Mouse (Mus musculus) right cerebral cortex, postnatal 36 days (tissue): Measurements from ENCODE around the gene Wdr89.

Source experiments
- DNase-seq, 2 experiments: peaks; one replicate each; pipeline ENCODE4 v3.0.0; 2022; ENCODE audit warnings: low spot score in 2 of 2, mixed read lengths in 1 of 2

Wdr89 gene

DNA sequence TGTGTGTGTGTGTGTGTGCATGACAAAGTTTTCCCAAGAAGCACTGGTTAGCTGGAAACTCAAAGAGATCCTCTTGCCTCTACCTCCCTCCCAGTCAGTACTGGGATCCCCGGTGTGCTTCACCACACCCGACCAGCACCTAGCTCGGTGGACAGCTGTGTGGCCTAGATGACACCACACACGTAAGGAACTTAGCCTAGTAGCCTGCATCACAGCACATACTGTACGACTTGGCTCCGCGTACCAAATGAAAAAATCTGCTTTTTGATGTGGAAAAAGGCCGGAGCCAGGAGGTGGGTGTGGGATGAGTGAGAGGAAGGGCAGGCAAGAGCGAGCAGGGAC, 450 bp downstream of the Wdr89 start:
- DNase-seq = no peak

DNA sequence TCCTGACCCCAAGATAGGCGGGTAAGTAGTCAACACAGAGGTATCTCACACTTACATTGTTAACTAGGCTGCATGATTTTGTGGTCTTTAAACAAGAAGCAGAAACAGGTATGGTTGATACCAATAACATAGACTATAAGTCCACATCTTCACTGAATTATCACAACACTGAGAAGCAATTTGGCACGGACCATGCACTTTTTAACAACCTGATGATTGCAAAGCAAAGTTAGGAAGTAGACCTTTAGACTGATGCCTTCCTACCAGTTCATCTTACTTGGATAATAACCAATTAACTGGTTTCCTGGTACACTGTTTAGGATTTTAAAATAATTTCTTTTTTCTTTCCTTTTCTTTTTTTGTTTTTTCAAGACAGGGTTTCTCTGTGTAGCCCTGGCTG, 1.1 kb downstream of the Wdr89 start:
- DNase-seq = no peak

DNA sequence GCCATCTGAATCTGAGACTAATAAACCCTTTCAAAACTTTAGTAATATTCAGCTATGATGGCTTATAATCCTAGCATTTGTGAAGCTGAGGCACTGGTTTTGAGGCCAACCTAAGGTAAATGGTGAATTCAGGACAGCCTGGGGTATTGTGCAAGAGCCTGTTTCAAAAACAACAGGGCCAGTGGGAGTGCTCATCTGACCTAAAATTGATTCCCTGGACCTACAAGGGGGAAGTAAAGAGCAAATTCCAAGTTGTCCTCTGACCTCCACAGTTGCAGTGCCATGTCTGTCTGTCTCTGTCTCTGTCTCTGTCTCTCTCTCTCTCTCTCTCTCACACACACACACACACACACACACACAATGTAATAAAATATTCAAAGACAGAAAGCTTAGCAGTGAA, 2.4 kb downstream of the Wdr89 start:
- no peak for DNase-seq

DNA sequence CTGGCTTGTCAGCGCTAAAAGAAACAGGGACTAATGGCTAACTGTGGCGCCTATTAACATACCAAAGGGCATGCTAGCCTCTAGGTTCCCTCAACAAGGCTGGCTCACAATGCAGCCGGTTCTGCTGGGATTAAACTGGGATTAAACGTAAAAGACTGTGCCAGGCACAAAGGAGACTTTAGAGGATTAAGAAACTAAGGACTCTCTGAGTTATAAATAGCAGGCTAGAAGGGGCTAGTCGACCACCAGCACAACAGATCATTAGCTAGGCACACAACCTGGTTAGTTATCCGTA, 4.9 kb downstream of the Wdr89 start:
- DNase-seq = no peak

DNA sequence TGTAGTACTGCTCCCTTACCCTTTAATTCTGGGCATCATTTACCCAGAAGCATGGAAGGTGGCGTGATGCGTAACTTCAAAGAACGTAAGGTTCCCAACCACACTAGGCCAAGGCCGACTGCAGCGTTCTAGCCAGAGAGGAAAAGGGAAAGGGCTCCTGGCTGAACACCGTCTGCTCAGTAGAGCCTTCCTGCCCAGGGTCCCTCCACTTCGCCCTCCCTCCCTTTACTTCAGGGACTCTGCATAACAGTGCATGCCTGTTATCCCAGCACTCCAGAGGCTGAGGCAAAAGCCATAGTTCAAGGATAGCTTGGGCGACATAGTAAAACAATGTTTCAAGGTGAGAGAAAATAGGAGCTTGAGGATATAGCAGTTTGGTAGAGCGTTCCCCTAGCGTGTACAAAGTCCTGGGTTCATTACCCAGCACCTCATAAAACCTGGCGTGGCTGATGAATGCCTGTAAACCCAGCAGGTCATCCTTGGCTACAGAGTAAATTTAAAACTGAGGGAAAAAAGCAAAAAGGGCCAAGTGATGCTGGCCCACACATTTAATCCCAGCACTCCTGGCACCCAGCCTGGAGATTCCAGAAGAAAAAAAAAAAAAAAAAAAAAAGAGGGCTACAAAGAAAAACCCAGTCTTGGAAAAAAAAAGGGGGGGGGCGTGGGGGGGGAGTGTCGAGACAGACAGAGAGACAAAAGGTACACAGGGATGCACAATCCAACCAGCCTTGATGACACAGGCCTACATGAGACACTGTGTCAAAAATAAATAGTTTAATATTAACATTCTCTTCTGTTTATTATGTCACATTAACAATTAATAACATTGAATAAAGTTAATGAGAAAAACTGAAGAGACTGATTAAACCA, 5.5 kb downstream of the Wdr89 start:
- no peak for DNase-seq

DNA sequence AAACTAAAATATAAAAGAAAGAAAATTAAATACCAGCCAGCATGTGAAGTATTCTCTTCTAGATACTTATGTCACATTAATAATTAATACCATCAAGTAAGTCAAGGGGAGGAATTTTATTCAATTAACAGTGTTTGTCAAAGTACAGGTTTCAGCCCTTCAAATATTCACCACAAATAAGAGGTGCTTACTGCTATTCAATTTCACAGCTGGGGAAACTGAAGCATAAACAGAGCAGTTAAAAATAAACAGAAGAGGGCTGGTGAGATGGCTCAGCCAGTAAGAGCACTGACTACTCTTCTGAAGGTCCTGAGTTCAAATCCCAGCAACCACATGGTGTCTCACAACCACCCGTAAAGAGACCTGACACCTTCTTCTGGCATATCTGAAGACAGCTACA, 7.0 kb downstream of the Wdr89 start:
- DNase-seq = no peak

DNA sequence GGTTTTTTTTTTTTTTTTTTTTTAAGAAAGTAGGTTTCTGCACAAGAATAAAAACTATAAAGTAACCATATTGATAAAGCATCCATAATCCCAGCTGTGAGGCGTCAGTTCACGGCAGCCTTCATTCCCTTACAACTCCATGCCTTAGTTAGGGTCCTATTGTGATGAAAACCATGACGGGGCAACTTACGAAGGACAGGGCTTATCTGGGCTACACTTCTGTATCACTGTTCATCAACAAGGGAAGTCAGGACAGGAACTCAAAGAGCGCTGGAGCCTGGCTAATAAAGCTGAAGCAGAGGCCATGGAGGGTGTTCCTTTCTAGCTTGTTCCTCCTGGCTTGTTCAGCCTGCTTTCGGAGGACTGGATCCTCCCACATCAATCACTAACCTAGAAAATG, 10.9 kb downstream of the Wdr89 start:
- no peak for DNase-seq

DNA sequence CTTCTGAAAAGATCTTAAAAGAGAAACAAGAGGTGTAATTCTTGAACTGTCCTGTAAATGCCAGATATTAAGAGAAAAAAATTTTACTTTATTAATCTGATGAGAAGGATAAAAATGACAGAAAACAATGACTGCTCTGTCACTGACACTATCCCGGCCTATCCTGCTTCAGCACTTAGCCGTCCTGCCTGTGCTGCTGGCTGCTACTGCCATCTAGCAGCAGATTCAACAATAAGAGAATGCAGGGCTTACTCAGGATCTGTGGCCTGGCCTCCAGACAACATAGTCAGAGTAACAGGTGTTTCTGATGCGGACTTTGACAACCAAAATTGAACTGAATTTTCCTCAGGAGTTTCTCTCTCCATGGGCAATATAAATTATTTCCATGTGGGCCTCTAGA, 12.8 kb downstream of the Wdr89 start:
- peak; percentile 13 to 31 for DNase-seq

DNA sequence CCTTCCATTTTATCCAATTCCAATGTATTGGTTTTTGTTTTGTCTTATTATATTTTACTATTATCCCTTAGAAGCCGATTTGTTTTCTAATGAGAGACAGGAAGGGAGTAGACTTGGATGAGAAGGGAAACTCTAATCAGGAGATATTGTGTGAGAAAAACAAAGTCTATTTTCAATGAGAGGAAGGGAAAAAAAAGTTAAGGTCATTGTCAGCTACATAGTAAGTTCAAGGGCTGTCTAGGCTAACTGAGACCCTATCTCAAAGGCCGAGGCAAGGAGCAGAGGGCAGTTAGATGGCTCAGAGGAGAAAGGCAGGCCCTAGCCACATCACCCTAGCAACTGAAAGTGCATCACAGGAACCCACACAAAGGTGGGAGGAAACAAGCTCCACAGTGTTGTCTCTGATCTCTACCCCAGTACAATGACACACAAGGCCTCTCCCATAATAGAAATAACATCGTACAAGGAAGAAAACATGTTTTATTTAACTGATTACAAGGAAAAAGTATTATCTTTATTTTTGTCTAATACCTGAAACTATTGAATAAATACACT, 15.0 kb downstream of the Wdr89 start:
- DNase-seq = no peak

DNA sequence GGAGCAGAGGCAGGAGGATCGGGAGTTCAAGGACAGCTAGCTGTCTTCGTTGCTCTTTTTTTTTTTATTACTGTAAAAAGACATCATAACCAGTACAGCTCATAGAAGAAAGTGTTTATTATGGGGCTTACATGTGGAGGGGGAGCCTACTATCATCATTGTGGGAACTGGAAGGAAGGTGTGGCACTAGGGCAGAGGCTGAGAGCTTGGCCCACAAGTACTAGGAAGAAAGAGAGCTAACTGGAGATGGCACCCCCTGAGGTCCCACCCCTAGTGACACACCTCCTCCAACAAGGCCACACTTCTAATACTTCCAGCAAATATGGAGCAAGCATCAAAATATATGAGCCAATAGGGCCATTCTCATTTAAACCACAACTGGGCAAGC, 19.6 kb downstream of the Wdr89 start:
- DNase-seq = no peak

DNA sequence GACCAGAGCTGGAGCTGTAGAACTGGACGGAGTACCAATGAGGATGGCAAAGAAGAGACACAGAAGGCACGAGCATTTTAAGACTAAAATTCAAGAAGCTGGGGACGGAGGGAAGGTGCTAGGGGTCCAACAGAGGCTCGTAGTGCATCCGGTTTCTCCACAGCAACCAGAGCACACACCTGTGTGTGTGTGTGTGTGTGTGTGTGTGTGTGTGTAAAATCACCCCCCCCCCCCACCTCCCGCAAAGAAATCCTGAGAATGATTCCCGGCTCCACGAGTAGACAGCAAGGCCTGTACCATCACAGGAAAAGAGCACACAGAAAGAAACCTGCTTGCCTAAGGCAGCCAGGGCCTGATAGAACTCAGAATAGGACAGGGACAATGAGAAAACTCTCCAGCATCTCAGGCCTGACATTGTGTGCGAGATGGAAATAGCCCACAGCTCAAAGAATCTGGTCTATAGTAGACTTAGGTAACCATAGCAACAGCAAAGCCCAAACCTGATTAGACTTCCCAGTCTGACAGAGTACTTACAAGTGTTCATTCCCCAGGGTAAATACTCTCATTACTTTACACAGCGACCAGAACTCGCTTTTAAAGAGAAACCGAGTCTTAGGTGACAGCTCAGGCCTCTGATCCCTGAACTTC, 20.2 kb downstream of the Wdr89 start:
- DNase-seq = peak in 1 of 2 experiments; percentile 41

DNA sequence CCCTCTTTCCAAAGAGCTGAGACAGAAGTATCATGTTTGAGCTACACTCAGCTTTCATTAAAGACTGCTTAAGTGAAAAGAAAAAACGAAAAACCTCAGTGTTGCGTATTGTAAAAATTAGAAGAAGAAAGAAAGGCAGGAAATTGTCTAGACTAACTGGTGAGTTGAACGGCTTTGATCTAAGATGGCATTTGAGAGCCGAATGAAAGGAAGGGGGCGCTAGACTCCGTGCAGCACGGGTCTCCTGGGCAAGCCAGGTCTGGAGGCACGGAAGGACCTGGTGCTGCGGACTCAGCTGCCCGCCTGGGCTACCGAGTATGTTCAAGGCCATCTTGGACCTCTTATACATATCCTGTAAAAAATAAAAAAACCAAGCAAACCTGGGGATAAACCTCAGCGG, 21.1 kb downstream of the Wdr89 start:
- no peak for DNase-seq

DNA sequence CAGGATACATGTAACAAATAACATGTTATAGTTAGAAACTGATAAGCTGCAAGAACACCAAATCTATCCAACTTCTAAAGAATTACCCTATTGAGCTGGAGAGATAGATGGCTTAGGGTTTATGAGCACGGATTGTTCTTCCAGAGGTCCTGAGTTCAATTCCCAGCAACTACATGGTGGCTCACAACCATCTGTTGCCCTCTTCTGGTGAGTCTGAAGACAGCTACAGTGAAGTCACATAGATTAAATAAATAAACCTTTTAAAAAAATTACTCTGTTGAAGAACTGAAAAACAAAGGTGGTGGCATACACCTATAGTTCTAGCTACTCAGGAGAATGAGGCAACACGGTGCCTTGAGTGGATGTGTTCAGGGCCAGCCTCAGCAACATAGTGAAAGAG, 21.7 kb downstream of the Wdr89 start:
- DNase-seq = no peak

DNA sequence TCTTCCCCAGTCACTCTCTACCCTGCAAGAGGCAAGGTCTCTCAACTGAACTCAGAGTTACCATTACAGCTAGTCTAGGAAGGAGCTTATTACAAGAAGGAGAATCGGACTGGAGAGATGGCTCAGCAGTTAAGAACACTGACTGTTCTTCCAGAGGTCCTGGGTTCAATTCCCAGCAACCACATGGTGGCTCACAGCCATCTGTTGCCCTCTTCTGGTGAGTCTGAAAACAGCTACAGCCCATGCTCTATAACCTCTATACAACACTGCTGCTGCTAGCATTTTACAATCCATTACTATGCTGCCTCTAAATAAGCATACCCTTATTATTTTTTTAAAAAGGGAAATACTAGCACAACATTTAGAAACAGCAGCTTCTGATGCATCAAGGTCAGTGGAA, 23.6 kb downstream of the Wdr89 start:
- DNase-seq = no peak

DNA sequence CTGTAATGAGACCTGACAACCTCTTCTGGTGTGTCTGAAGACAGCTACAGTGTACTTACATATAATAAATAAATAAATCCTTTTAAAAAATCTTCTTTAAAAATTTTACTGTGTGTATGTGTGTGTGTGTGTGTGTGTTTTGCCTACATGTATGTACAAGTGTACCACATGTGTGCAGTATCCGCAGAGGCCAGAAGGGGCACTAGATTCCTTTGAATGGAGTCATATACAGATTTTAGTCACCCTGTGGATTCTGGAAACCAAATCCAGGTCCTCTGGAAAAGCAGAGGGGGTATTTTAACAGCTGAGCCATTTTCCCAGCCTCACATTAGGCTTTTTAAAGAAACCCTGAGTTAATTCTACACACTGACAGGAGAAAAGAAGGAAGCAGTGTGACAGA, 27.6 kb downstream of the Wdr89 start:
- no peak for DNase-seq

DNA sequence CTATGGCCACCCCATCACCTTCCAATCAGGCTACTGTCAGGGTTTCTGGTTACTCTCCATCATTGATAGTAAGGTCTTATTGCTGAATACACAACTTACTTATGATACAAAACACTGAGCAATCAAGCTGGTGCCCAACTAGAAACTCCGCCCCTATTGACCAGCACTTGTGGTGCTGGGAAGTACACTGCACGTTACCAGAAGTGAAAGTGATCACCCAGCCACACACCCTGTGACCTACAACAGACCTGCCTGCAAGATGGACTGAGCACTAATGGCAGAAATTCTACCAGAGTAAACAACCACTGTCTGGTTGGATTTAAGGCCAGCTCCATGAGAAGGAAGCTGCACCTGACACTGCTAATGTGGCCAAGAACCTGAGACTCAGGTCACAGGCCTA, 31.0 kb downstream of the Wdr89 start:
- no peak for DNase-seq

DNA sequence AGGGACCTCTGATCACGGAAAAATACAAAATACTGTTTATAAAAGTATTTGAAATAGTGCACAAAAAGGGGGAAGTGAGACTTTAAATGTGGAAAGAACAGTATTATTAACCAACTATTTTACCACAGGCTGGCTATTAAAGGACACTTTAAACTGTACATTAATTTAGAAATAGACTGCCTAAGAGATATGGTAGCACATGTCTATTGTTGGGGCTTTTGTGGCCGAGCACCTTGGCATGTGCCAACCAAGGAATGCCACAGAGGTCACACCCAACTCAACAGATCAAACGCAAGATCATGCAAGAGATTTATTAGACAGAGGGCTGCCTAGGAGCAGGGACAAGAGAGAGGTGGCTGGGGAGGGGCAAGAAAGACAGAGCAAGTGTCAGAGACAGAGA, 32.2 kb downstream of the Wdr89 start:
- DNase-seq = no peak

DNA sequence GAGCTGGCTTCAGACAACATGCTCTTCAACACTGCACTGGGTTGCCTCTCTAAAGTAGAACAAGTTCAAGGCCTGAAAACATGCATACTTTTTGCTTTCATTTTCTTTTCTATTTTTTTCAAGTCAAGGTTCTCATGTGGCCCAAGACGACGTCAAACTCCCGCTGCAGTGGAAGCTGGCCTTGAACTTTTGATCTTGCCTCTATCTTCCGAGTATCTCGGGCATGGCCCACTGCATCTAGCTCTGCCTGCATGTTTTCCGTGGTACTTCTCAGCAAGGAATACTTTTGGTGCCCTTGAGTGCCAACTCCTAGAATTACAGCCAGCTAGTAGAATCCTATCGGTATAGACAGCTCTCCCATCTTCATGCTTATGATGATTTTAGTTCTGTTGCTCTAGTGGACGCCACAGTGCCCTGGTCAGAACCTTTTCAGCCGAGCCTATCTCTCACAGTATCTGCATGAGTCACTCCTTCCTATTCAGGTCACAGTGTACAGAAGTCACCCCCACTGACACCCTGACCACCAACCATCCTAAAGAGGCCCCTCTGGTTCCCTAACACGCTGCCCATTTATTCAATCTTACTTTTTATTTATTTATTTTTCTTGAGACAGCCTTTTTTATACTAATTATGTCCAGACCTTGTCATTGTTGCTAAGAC, 33.4 kb downstream of the Wdr89 start:
- DNase-seq = no peak

DNA sequence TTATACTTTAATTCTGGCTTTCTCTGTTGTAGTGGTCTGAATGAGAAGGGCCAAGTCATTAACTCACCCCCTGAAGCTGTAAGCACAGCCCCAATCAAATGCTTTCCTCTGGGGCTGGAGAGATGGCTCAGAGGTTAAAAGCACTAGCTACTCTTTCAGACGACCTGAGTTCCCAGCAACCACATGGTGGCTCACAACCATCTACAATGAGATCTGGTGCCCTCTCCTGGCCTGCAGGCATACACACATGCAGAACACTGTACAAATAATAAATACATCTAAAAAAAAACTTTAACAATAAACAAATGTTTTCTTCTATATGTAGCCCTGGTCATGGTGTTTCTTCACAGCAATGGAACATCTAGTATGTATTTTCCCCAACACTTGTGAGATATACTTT, 39.7 kb downstream of the Wdr89 start:
- no peak for DNase-seq

DNA sequence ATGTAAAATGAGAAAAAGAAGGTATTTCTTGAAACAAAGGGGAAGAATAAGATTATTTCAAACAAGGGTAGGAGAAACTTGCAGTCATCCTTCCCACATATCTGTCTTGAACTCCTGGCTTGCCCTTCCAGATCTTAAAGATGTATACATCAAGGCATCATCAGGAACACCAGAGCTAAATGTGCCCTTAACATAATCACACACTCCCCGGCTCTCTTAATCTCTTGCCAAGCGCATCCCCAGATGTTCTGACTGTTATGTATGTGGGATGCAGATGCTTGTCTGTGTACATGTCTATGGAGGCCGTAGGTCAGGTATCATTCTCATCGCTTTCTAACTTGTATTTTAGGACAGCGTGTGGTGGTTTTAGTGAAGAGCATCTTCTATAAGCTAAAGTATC, 46.0 kb downstream of the Wdr89 start:
- DNase-seq = no peak

DNA sequence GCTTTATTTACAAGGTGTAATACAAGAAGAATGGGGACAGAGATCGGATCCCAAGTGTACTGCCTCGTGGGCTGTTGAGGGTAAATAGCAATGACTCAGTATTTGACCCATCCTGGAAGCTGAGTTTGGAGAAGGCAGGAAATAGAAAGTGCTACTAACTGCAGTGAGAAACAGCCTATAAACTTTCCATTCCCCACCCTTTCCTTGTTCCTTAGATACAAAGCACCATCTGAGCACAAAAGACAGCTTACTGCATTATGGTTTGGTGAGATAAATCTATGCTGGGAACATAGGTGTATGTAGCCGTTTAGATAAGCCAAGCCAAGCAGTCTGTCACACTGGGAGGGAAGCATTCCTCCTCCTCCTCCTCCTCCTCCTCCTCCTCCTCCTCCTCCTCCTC, 46.5 kb downstream of the Wdr89 start:
- no peak for DNase-seq

DNA sequence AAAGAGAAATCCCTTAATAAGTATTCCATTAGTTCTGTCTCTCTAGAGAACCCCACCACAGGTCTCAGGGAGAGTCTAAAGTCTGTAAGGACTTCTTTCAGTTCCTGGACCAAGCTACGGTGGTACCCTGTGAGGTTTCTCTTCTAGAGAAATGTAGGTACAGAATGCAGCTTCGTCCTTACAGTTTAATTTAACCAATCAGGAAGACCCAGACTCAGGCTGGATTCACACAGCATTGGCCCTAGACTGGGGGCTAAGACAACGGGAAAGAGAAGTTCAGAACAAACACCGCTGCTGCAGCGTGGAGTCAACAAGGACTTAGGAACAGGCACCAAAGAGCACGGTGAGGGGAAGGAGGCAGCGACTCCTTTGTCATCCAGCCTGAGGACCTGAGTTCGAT, 52.5 kb downstream of the Wdr89 start:
- DNase-seq = no peak

DNA sequence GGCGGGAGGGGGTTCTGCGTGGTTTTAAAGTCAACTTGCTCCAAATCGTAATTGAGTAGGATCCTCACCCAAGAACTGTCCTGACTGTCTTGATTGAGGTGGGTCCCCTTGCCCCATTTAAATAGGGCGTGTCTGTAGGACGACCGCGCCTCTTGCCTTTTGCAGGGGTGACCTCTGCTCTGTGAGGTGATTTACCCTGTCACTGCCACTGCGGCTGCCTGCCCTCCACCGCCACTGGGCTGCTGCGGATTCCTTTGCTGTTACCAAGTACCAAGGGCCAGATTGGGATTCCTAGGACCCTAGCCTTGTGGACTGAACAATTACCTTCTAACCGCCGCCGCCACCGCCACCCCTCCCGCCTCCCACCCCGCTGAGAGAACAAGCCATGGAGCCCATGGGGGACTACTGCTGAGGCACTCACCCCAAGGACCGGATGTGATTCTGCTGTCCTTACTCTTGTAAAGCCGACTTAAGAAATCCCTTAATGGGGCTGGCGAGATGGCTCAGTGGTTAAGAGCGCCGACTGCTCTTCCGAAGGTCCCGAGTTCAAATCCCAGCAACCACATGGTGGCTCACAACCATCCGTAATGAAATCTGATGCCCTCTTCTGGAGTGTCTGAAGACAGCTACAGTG, 53.1 kb downstream of the Wdr89 start:
- no peak for DNase-seq
